Mouse (Mus musculus): ENCODE results near the gene Ccdc82.

Ccdc82 gene

DNA sequence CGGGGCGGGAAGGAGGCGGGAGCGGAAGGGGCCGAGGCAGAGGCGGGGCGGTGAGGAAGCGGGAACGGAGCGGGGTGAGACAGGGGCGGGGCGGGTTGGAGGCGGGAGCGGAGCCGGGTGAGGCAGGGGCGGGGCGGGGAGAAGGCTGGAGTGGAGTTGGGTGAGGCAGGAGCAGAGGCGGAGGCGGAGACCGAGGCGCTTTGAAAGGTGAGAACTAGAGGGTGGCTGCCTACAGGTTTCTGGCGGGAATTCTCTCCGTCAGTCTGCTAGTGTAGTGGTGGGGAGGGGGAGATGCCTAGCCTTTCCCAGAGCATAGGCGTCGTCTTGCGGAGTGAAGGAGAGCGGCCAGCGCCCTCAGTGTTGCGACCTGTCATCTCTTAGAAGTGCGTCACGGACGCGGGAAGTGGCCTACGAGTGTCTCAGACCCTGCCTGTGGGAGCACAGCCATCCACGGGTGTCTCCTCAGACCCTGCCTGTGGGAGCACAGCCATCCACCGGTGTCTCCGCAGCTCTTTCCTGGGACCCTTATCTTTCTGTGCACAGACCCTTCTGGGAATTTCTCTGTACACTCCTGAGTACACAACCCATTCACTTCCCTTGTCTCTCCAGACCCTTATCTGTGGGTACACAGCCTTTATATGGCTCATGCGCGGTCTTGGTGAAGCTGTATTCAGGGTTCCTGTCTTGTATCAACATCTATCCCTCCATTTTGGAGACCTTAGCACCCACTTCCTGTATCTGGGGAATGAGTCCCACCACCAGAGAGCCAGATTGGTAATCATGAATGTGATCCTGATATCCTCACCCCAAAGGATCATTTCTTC is at the start of gene Ccdc82:
TSS of gene Ccdc82 (plus strand) at position 141 of the 824 bp plus-strand sequence.
- peak; percentile 95 for DNase-seq

- no peak for DNase-seq
Measured at GRCm38 (mm10) chr9:13200079-13200478, 46.7 kb upstream of the Ccdc82 start.

DNA sequence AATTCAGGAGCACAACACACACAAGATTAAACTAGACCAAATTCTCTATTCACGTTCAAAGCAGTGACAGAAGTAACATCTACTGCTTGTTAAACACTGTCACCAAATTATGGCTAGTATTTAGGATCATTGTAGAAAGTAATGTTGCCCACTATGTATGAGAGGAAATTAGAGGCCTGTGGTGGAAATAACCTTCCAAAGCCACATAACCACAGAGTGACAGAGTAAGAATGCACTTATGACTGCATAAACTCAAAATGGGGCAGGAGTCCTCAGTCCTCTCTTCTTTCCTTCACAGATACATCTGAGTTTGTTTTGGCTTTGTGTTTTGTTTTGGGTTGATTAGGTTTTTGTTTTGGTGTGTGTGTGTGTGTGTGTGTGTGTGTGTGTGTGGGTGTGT is 43.6 kb upstream of the Ccdc82 start:
- no peak for DNase-seq

DNA sequence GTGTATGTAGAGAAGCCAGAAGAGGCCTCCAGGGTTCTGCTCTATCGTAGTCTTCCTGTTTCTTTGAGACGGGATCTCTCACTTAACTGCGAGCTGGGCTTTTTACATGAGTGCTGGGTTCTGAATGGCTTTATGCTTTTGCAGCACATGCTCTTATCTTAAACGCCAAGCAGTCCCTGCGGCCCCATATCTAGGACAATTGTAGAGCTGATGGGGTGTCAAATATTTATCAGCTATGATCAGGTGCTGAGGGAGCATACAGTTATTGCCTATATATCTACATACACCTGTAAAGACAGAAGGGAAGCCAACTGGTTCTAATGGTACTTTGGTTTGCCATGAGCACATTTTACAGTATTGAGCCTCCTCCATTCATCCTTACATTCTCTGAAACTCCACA is 43.1 kb upstream of the Ccdc82 start:
- DNase-seq, result no peak

DNA sequence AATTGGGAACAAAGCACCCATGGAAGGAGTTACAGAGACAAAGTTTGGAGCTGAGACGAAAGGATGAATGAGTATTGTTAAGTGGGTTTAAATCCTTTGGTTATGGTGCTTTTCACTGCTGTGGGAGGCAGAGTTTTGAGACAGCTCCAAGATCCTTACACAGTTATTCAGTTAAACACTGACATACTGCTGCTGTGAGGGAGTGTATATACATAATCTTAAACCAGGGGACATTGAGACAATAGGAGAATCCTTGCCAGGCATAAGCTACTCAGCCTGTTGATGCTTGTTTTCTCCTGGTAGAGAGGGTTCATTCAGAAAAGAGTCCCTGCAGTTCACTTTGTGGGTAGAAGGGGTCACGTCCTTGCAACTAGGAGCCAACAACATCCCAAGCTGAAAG is 40.4 kb upstream of the Ccdc82 start:
- no peak for DNase-seq

GRCm38 (mm10) chr9:13225872-13226271 is 20.9 kb upstream of the Ccdc82 start:
- DNase-seq, result no peak

DNA sequence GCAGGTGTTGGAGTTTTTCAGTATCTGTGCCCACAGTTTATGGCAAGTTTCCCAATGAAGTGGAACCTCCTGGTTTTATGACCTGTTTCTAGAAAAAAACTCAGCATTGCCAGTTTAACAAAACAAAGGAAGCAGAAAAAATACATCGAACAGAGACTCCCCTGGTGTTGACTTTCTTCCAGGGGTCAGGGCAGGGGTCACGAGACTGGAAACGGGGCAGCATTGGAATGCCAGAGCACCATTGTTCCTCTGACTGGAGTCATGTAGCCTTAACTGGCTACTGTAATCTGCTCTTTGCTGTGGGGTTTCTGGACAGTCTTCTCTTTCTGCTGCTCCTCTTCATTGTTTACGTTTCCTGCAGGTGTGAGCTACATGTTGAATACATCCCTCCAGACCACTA is 16.2 kb upstream of the Ccdc82 start:
- DNase-seq, result peak; percentile 44

DNA sequence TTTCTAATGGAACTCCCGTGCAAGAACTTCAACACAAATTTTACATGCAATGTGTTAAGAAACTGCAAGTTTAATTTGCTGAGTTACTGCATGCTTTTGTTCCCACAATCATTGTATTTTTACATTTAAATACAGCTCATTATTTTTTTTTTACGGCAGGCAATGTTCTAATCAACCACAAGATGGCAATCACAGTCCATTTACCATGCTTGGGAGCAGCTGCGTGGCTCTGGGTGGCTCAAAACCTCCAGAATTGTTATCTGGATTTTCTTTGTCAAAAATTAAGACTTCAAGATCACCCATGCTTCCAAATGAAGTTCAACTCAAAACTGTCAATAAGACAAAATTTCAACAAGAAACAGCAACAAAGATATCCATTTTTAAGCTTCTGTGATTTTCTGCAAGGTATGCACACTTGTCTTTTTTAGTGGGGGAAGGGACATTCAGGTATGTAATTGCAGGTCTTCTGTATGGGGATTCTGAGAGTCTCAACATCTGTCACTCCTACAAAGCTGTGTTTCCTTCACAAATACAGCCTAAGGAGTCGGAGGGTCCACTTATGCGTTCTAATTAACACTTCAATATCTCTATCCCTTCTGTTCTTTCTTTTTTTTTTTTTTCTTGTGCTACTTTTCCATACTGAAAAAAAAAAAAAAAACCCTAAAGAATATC is 15.1 kb upstream of the Ccdc82 start:
- peak; percentile 78 for DNase-seq

- DNase-seq, result peak; percentile 59
Measured at GRCm38 (mm10) chr9:13242321-13242720, 4.4 kb upstream of the Ccdc82 start.

GRCm38 (mm10) chr9:13245481-13245880 is 1.3 kb upstream of the Ccdc82 start, which contains the start of gene Jrkl:
TSS of gene Jrkl (minus strand) at chr9:13245829.
- DNase-seq, result peak; percentile 41

- no peak for DNase-seq
Measured at GRCm38 (mm10) chr9:13248104-13248503, 1.3 kb downstream of the Ccdc82 start.

- DNase-seq, result no peak
Measured at GRCm38 (mm10) chr9:13251251-13251650, 4.5 kb downstream of the Ccdc82 start.

GRCm38 (mm10) chr9:13256726-13257125 is 10.0 kb downstream of the Ccdc82 start:
- DNase-seq, result no peak

- no peak for DNase-seq
Measured at GRCm38 (mm10) chr9:13258173-13258572, 11.4 kb downstream of the Ccdc82 start.

GRCm38 (mm10) chr9:13260980-13261379 is 14.2 kb downstream of the Ccdc82 start:
- DNase-seq, result no peak

DNA sequence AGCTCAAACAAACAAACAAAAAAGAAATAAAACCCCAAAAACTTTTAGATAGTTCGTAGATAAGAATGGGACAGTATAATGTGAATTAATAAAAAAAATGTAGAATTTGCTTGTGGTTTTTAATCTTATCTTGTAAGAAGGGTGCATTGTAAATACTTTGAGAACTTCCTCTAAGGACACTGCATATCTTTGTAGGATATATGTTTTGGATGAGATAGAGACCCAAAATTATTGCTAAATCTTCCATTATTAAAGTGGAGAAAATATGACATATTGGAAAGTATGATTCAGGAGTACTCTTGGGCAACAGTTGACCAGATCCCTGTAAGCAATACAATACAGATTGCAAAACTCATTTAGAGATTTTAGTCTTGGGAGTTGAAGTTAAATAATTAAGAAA is 26.5 kb downstream of the Ccdc82 start:
- no peak for DNase-seq

DNA sequence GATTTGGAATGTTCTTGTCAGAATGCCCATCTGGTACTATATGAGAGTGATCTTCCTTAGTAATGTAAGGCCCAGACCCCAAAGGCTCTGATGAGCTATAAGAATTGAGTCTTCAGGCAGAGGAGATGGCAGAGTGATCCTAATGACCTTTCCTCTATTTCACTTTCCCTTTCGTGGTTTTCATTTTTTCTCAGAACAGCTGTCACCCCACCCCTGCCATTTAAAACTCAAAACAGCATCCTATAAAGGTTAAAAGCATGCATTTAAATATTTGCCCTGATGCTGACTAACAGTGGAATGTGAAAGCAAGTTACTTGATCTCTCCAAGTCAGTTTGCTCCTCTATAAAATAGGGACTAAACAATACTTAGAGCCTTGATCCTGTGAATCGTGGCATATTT is 40.7 kb downstream of the Ccdc82 start:
- no peak for DNase-seq

GRCm38 (mm10) chr9:13296274-13297121 is 49.7 kb downstream of the Ccdc82 start:
- peak; percentile 94 for DNase-seq

- peak; percentile 52 for DNase-seq
Measured at GRCm38 (mm10) chr9:13297122-13297667, 50.4 kb downstream of the Ccdc82 start.

DNA sequence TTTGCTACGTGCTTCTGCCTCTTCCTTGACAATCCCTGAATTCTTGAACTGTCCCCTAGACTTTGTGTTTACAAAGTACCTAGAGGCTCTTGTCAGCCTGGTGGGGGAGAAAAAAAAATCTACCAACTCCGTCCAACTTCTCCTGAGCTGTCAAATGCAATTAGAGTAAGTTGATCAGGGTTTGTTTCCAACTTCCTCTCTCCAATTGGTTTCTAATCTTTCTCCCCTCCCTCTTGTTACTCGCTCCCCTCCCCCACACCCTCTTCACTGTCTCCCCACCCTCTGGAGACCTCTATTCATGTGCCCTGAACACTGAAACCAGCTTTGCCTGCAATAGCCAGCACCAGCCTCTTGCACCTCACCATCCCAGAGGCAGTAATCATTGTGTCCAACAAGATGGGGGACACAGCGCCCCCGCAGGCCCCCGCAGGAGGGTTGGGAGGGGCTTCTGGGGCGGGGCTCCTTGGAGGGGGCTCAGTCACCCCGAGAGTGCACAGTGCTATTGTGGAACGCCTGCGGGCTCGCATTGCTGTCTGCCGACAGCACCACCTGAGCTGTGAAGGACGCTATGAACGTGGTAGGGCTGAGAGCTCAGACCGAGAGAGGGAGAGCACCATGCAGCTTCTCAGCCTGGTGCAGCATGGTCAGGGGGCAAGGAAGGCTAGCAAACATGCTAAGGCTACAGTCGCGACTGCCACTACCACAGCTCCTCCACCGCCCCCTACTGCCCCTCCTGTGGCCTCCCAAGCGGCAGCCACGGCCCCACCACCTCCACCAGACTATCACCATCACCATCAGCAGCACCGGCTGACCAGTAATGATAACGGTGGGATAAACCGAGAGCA is 51.1 kb downstream of the Ccdc82 start, which contains the start of gene Maml2:
TSS of gene Maml2 (plus strand) at position 290 of the 845 bp plus-strand sequence.
- DNase-seq, result peak; percentile 87

DNA sequence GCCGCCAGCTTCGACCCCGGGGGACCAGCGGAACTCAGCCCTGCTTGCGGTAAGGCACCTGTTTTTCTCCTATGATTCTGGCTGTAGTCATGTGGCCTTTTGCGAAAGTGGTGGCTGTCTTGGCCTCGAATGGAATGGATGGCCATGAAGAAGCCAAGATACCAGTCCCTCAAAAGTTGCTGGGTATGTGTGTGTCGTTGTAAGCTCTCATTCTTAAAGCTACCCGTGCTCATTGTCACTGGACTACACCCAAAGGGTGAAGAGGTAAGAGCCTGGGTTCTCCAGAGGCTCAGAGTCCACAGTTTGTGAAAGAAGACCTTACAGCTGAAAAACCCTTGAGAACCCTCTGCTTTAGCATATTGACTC is 51.7 kb downstream of the Ccdc82 start:
- no peak for DNase-seq

DNA sequence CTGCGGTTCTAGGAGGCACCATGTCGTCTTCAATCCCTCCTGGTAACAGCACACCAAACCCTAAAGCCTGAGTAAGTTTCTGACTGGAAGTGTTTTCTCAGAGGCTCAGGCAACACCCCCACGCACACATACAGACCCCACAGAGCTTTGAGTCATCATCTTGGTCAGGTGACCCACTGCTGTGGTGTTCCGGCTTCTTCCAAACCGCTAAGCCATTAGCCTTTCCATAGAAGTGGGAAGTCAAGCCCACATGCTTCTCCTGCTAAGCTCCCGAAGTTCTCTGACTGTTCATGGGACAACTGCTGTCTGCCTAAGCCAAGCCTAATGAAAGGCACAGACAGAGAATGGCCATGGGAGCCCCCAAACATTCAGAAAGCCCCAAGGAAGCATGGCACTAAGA is 52.4 kb downstream of the Ccdc82 start:
- DNase-seq, result no peak

Data from embryo, embryonic 11 days (tissue).